In genomic region chr12:89794741-89795140, GRCm38 (mm10) we compare ENCODE assay signal across 13 mouse cellular contexts.
"Had no signal": no experiment of that assay in that cellular context is flagged by ENCODE, and none has a peak within 500 bp of the region (broad histone marks: within the 10 kb centered on the region; RNA-seq: fewer than 3 reads in every experiment).

No protein-coding gene starts in this region.

- ATAC-seq: inflammation-experienced regulatory T-cells, adult 6 months; intestine, embryonic 16.5 days; liver, postnatal 0 days; lung, postnatal 0 days; midbrain, embryonic 15.5 days had no signal

- DNase-seq: kidney, adult 18-20 months; kidney, adult 9 months; kidney, postnatal 14 days; kidney, postnatal 4 days; left cerebral cortex, postnatal 4 days; liver, postnatal 0 days; lung, embryonic 14.5 days; spleen, adult 18-20 months; thymus, postnatal 25 days had no signal
